Mouse (Mus musculus): ENCODE measurements around the gene Bnc2. TPM values are rescaled to one million over a fixed set of nuclear protein-coding genes. Genes with fewer than 3 reads are reported as not detected.

The Bnc2 gene
- polyA plus RNA-seq, 1 experiment: 1.1 TPM

GRCm38 (mm10) chr4:84510466-84510865 is 164.6 kb downstream of the Bnc2 start:
- 78% methylated on average over 1 of the region's 1 CpGs for WGBS
- Histone ChIP-seq H3K4me3 (ENCODE audit: low read depth, low read length) (no peak overlapping the region), H3K36me3 (ENCODE audit: control insufficient read depth, insufficient read depth, low read length) (no peaks in the 10 kb centered on the region), H3K27ac (ENCODE audit: insufficient read depth, low read depth, low read length) (no peak overlapping the region), H3K4me1 (ENCODE audit: control insufficient read depth, insufficient read depth, insufficient read length, low read length) (no peaks in the 10 kb centered on the region), H3K27me3 (ENCODE audit: control insufficient read depth, insufficient read depth, low read length) (no peaks in the 10 kb centered on the region)
- TF ChIP-seq CTCF (IDR thresholded peaks at IDR 0.05; ENCODE audit: extremely low read depth, insufficient read length, insufficient replicate concordance, low read depth, low read length): no peak
- no peak for TF ChIP-seq POLR2A (IDR thresholded peaks at IDR 0.05; ENCODE audit: low read depth, low read length)

- Histone ChIP-seq H3K4me3 (ENCODE audit: low read depth, low read length) (no peak overlapping the region), H3K27me3 (ENCODE audit: control insufficient read depth, insufficient read depth, low read length) (no peaks in the 10 kb centered on the region), H3K36me3 (ENCODE audit: control insufficient read depth, insufficient read depth, low read length) (no peaks in the 10 kb centered on the region), H3K4me1 (ENCODE audit: control insufficient read depth, insufficient read depth, insufficient read length, low read length) (no peaks in the 10 kb centered on the region), H3K27ac (ENCODE audit: insufficient read depth, low read depth, low read length) (no peak overlapping the region)
- TF ChIP-seq POLR2A (IDR thresholded peaks at IDR 0.05; ENCODE audit: low read depth, low read length) (no peak), CTCF (IDR thresholded peaks at IDR 0.05; ENCODE audit: extremely low read depth, insufficient read length, insufficient replicate concordance, low read depth, low read length) (no peak)
- WGBS: 93% methylated on average over 3 of the region's 3 CpGs
Observed at GRCm38 (mm10) chr4:84507551-84507950, 167.5 kb downstream of the Bnc2 start.

- H3K4me1 ChIP-seq (ENCODE audit: control insufficient read depth, insufficient read depth, insufficient read length, low read length): no peaks in the 10 kb centered on the region
- WGBS: 56% methylated on average over 8 of the region's 8 CpGs
- no peaks in the 10 kb centered on the region for H3K27me3 ChIP-seq (ENCODE audit: control insufficient read depth, insufficient read depth, low read length)
- no peaks in the 10 kb centered on the region for H3K36me3 ChIP-seq (ENCODE audit: control insufficient read depth, insufficient read depth, low read length)
- H3K4me3 ChIP-seq (ENCODE audit: low read depth, low read length): no peak overlapping the region
- H3K27ac ChIP-seq (ENCODE audit: insufficient read depth, low read depth, low read length): no peak overlapping the region
- TF ChIP-seq POLR2A (IDR thresholded peaks at IDR 0.05; ENCODE audit: low read depth, low read length): no peak
Observed at GRCm38 (mm10) chr4:84502581-84503269, 172.3 kb downstream of the Bnc2 start.

GRCm38 (mm10) chr4:84500796-84501349 is 174.2 kb downstream of the Bnc2 start:
- Histone ChIP-seq H3K4me1 (ENCODE audit: control insufficient read depth, insufficient read depth, insufficient read length, low read length) (no peaks in the 10 kb centered on the region), H3K27me3 (ENCODE audit: control insufficient read depth, insufficient read depth, low read length) (no peaks in the 10 kb centered on the region)
- 48% methylated on average over 4 of the region's 4 CpGs for WGBS

GRCm38 (mm10) chr4:84500259-84500658 is 174.8 kb downstream of the Bnc2 start:
- Histone ChIP-seq H3K4me1 (ENCODE audit: control insufficient read depth, insufficient read depth, insufficient read length, low read length) (no peaks in the 10 kb centered on the region), H3K27me3 (ENCODE audit: control insufficient read depth, insufficient read depth, low read length) (no peaks in the 10 kb centered on the region), H3K36me3 (ENCODE audit: control insufficient read depth, insufficient read depth, low read length) (no peaks in the 10 kb centered on the region), H3K4me3 (ENCODE audit: low read depth, low read length) (no peak overlapping the region), H3K27ac (ENCODE audit: insufficient read depth, low read depth, low read length) (no peak overlapping the region)
- TF ChIP-seq CTCF (IDR thresholded peaks at IDR 0.05; ENCODE audit: extremely low read depth, insufficient read length, insufficient replicate concordance, low read depth, low read length) (no peak), POLR2A (IDR thresholded peaks at IDR 0.05; ENCODE audit: low read depth, low read length) (no peak)
- WGBS: 81% methylated on average over 9 of the region's 9 CpGs

More at GRCm38 (mm10) chr4:84500796-84501349, 174.2 kb downstream of the Bnc2 start:
- H3K27ac ChIP-seq (ENCODE audit: insufficient read depth, low read depth, low read length): no peak overlapping the region
- no peak for TF ChIP-seq POLR2A (IDR thresholded peaks at IDR 0.05; ENCODE audit: low read depth, low read length)
- TF ChIP-seq CTCF (IDR thresholded peaks at IDR 0.05; ENCODE audit: extremely low read depth, insufficient read length, insufficient replicate concordance, low read depth, low read length): no peak
- H3K36me3 ChIP-seq (ENCODE audit: control insufficient read depth, insufficient read depth, low read length): no peaks in the 10 kb centered on the region
- H3K4me3 ChIP-seq (ENCODE audit: low read depth, low read length): no peak overlapping the region

- H3K27me3 ChIP-seq (ENCODE audit: control insufficient read depth, insufficient read depth, low read length): no peaks in the 10 kb centered on the region
- WGBS: 85% methylated on average over 6 of the region's 6 CpGs
- H3K36me3 ChIP-seq (ENCODE audit: control insufficient read depth, insufficient read depth, low read length): no peaks in the 10 kb centered on the region
- no peak overlapping the region for H3K27ac ChIP-seq (ENCODE audit: insufficient read depth, low read depth, low read length)
- H3K4me1 ChIP-seq (ENCODE audit: control insufficient read depth, insufficient read depth, insufficient read length, low read length): no peaks in the 10 kb centered on the region
- H3K4me3 ChIP-seq (ENCODE audit: low read depth, low read length): no peak overlapping the region
- TF ChIP-seq CTCF (IDR thresholded peaks at IDR 0.05; ENCODE audit: extremely low read depth, insufficient read length, insufficient replicate concordance, low read depth, low read length) (no peak), POLR2A (IDR thresholded peaks at IDR 0.05; ENCODE audit: low read depth, low read length) (no peak)
Observed at GRCm38 (mm10) chr4:84498469-84498868, 176.6 kb downstream of the Bnc2 start.

- no peak overlapping the region for H3K4me3 ChIP-seq (ENCODE audit: low read depth, low read length)
- TF ChIP-seq POLR2A (IDR thresholded peaks at IDR 0.05; ENCODE audit: low read depth, low read length): no peak
- TF ChIP-seq CTCF (IDR thresholded peaks at IDR 0.05; ENCODE audit: extremely low read depth, insufficient read length, insufficient replicate concordance, low read depth, low read length): no peak
- WGBS: 69% methylated on average over 5 of the region's 5 CpGs
- no peaks in the 10 kb centered on the region for H3K36me3 ChIP-seq (ENCODE audit: control insufficient read depth, insufficient read depth, low read length)
- no peaks in the 10 kb centered on the region for H3K4me1 ChIP-seq (ENCODE audit: control insufficient read depth, insufficient read depth, insufficient read length, low read length)
- H3K27me3 ChIP-seq (ENCODE audit: control insufficient read depth, insufficient read depth, low read length): no peaks in the 10 kb centered on the region
- no peak overlapping the region for H3K27ac ChIP-seq (ENCODE audit: insufficient read depth, low read depth, low read length)
Observed at GRCm38 (mm10) chr4:84488323-84488722, 186.8 kb downstream of the Bnc2 start.
